Mouse (Mus musculus) lung, adult 2 months (tissue): ENCODE data around the gene Papola. TPM values are rescaled to one million over a fixed set of nuclear protein-coding genes. Genes with fewer than 3 reads are reported as not detected.

Experiments used
- DNase-seq: peaks from one replicate; pipeline ENCODE4 v3.0.0; 2022
- H3K4me1 ChIP-seq: fragments of 200-500 bp; 2 replicates; pipeline ENCODE4 v1.6.1; 2011; ENCODE audit warnings: low read length; ENCODE audit not compliant: control insufficient read depth, insufficient read depth
- H3K4me3 ChIP-seq: fragments of 200-500 bp; replicated peaks from 2 replicates; pipeline ENCODE3; 2011; ENCODE audit warnings: low read depth, mild to moderate bottlenecking, control low read depth, low read length; ENCODE audit errors: extremely low read depth
- CTCF ChIP-seq: fragments of 200-500 bp; IDR thresholded peaks from 2 replicates; pipeline ENCODE4 v1.5.1; 2011; ENCODE audit warnings: mild to moderate bottlenecking, low read length, control low read depth; ENCODE audit not compliant: insufficient read depth
- POLR2A ChIP-seq: fragments of 200-500 bp; IDR thresholded peaks from 2 replicates; pipeline ENCODE4 v1.6.1; 2011; ENCODE audit warnings: low read depth, mild to moderate bottlenecking, control low read depth, low read length, borderline replicate concordance; ENCODE audit errors: extremely low read depth
- WGBS: fragments of 180-500 bp; shearing (Covaris S2); methylation state at CpG from one replicate; pipeline ENCODE4 v1.1.7; 2018; 5-methylcytosine and 5-hydroxymethylcytosine counted together
- polyA plus RNA-seq: library from polyadenylated mRNA; depleted of rRNA; stranded (reverse); fragments of >200 nt; gene quantifications from 2 replicates; pipeline ENCODE4 v1.2.3, GENCODE M21; 2012

Gene Papola
- polyA plus RNA-seq, 1 experiment: 40.4 TPM

GRCm38 (mm10) chr12:105759849-105760478, 24.5 kb upstream of the Papola start:
- no peaks in the 10 kb centered on the region for H3K4me1 ChIP-seq
- no peak for DNase-seq
- WGBS: 40% methylated on average over 10 of the region's 10 CpGs
- TF ChIP-seq CTCF (no peak), POLR2A (no peak)
- H3K4me3 ChIP-seq: no peak overlapping the region

DNA sequence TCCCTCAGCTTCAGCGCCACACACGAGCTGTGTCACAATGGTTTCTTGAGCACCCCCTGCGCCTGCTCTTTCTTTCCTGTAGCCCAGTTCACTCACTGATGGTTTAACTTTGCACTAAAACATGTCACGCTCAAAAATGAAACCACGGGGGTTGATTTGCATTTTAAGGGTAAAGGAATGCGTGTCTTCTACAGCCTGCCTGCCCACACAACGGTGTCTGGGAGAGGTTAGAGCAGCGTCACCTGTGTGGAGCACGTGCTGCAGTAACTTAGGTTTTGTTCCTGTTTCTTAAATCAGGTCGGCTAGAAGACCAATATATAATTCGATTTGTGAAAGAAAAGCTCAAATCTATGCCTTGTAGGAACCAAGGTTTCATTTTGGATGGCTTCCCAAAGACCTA, 23.3 kb upstream of the Papola start:
- no peaks in the 10 kb centered on the region for H3K4me1 ChIP-seq
- no peak for DNase-seq
- TF ChIP-seq POLR2A (no peak), CTCF (no peak)
- 52% methylated on average over 11 of the region's 11 CpGs for WGBS
- no peak overlapping the region for H3K4me3 ChIP-seq

- TF ChIP-seq POLR2A: no peak
- no peak for TF ChIP-seq CTCF
- no peak for DNase-seq
- no peaks in the 10 kb centered on the region for H3K4me1 ChIP-seq
- H3K4me3 ChIP-seq: no peak overlapping the region
- WGBS: 49% methylated on average over 3 of the region's 3 CpGs
These were observed 22.9 kb upstream of the Papola start for GRCm38 (mm10) chr12:105761629-105762028.

GRCm38 (mm10) chr12:105769700-105770099, 14.8 kb upstream of the Papola start:
- TF ChIP-seq POLR2A (no peak), CTCF (no peak)
- Histone ChIP-seq H3K4me3 (no peak overlapping the region), H3K4me1 (no peaks in the 10 kb centered on the region)
- 35% methylated on average over 10 of the region's 10 CpGs for WGBS
- DNase-seq: no peak

DNA sequence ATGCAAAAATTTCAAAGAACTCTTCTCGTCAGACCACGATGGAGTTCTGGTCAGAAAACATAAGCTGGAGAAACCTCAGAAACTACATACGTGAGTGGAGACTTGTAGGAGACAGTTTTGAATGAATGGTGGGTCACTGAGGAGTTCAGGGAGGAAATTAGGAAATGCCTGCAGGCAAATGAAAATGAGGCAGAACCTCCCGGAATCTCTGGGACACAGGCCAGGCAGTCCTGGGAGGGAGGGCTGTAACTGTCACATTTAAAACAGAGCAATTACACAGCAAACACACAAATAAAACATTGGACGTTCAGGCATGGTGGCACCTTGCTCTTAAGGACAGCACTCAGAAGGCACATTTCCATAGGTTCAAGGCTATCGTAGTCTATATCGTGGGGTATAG, 9.6 kb upstream of the Papola start:
- TF ChIP-seq POLR2A (no peak), CTCF (no peak)
- 58% methylated on average over 7 of the region's 7 CpGs for WGBS
- DNase-seq: no peak

GRCm38 (mm10) chr12:105777651-105778050, 6.8 kb upstream of the Papola start:
- no peak for DNase-seq
- H3K4me1 ChIP-seq: no peaks in the 10 kb centered on the region
- WGBS: 72% methylated on average over 4 of the region's 4 CpGs
- no peak for TF ChIP-seq POLR2A
- TF ChIP-seq CTCF: no peak
- H3K4me3 ChIP-seq: no peak overlapping the region

More for the DNA sequence above, 9.6 kb upstream of the Papola start:
- H3K4me3 ChIP-seq: no peak overlapping the region
- no peaks in the 10 kb centered on the region for H3K4me1 ChIP-seq

- no peak for TF ChIP-seq CTCF
- DNase-seq: no peak
- peaks cover 8% of the 10 kb centered on the region for H3K4me1 ChIP-seq
- under 1% methylated on average over 46 of the region's 53 CpGs for WGBS
- peak overlapping the region; percentile 83 for H3K4me3 ChIP-seq
These were observed 693 bp downstream of the Papola start for GRCm38 (mm10) chr12:105785000-105785774.

DNA sequence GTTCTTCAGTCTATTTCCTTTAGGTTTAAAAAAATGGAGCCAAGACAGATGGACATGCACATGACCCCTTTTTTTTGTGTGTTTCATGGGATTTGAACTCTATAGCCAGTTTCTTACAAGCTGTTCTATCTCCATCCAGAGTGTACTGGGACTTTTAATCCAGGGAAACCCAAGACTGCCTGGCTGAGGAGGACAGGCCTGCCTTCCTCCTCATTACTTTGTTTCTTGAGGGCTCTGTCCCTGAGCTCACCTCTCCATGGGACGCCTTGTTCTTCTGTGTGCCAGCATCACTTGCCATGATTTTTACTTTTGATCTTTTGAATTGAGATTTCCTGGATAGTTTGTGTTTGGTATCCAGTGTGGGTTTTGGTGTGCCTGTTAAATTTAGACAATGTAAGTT, 1.6 kb downstream of the Papola start:
- peaks cover 8% of the 10 kb centered on the region for H3K4me1 ChIP-seq
- WGBS: 60% methylated on average over 1 of the region's 1 CpGs
- no peak for DNase-seq
- H3K4me3 ChIP-seq: no peak overlapping the region
- no peak for TF ChIP-seq POLR2A
- no peak for TF ChIP-seq CTCF

DNA sequence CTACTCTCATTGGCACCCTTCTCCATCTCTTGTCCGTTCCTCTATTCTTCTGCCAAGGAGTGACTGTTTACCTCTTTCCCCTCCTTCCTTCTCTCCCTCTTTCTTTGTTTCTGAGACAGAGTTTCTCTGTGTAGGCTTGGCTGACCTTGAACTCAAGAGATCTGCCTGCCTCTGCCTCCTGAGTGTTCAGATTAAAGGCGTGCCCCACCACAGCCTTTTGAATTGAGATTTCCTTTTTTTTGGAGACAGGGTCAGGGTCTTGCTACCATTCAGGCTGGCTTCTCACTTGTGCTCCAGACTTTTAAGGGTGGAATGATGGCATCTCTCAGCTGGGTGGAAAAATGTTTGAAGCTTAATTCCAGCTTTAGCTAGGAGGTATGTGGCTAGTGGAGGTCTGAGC, 3.1 kb downstream of the Papola start:
- H3K4me1 ChIP-seq: peaks cover 8% of the 10 kb centered on the region
- no peak for DNase-seq
- 82% methylated on average over 2 of the region's 2 CpGs for WGBS
- no peak for TF ChIP-seq CTCF
- TF ChIP-seq POLR2A: no peak
- no peak overlapping the region for H3K4me3 ChIP-seq

DNA sequence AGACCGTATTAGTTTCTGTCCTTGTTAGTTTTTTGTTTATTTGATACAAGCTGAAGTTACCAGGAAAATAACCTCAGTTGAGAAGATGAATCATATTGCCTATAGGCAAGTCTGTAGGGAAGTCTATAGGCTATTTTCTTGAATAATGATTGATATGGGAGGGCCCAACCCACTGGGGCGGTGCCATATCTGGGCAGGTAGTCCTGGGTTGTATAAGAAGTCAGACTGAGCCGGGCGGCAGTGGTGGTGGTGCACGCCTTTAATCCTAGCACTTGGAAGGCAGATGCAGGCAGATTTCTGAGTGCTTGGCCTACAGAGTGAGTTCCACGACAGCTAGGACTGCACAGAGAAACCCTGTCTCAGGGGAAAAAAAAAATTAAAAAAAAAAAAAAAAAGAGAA, 5.4 kb downstream of the Papola start:
- no peak for DNase-seq
- 90% methylated on average over 6 of the region's 6 CpGs for WGBS
- TF ChIP-seq CTCF (no peak), POLR2A (no peak)
- Histone ChIP-seq H3K4me1 (peaks cover 6% of the 10 kb centered on the region), H3K4me3 (no peak overlapping the region)

- 76% methylated on average over 2 of the region's 2 CpGs for WGBS
- Histone ChIP-seq H3K4me1 (no peaks in the 10 kb centered on the region; the same call in 1 of the 2 replicates), H3K4me3 (no peak overlapping the region)
- no peak for TF ChIP-seq CTCF
- TF ChIP-seq POLR2A: no peak
- DNase-seq: no peak
These were observed 10.4 kb downstream of the Papola start for GRCm38 (mm10) chr12:105794896-105795295.
